ENCODE assay signal across 8 mouse cellular contexts in genomic region chr11:19020951-19021710, GRCm38 (mm10). TPM values are rescaled to one million over a fixed set of nuclear protein-coding genes. Genes with fewer than 3 reads are reported as not detected.
A peak's percentile ranks its signal among the peaks of the same experiment; 100 is the strongest.
DNase-seq lines count a peak whose midpoint lies in the region; ATAC-seq and TF ChIP-seq lines count a peak whose summit lies in the region.

No protein-coding gene starts in this region.

- no peaks in the 10 kb centered on the region for H3K9me3 ChIP-seq in heart, embryonic 14.5 days (ENCODE audit: control insufficient read depth, low read length)
- H3K9me3 ChIP-seq in limb, embryonic 14.5 days (ENCODE audit: control insufficient read depth, low read length), result no peaks in the 10 kb centered on the region
- H3K9me3 ChIP-seq in neural tube, embryonic 11.5 days (ENCODE audit: control insufficient read depth, low read length), result no peaks in the 10 kb centered on the region

- peaks cover under 1% of the 10 kb centered on the region; the same call in 1 of the 2 replicates for H3K36me3 ChIP-seq in heart, embryonic 14.5 days (ENCODE audit: control insufficient read depth, insufficient read depth, low read length)
- no peaks in the 10 kb centered on the region for H3K36me3 ChIP-seq in limb, embryonic 14.5 days (ENCODE audit: control insufficient read depth, insufficient read depth, low read length)
- H3K36me3 ChIP-seq in neural tube, embryonic 11.5 days (ENCODE audit: control insufficient read depth, insufficient read depth, low read length), result no peaks in the 10 kb centered on the region

- no peaks in the 10 kb centered on the region for H3K27me3 ChIP-seq in heart, embryonic 14.5 days (ENCODE audit: control insufficient read depth, insufficient read depth, low read length)
- H3K27me3 ChIP-seq in limb, embryonic 14.5 days (ENCODE audit: control insufficient read depth, insufficient read depth, low read length), result peaks cover 74% of the 10 kb centered on the region
- no peaks in the 10 kb centered on the region for H3K27me3 ChIP-seq in neural tube, embryonic 11.5 days (ENCODE audit: control insufficient read depth, insufficient read depth, low read length)

- peak overlapping the region; percentile 99 for H3K9ac ChIP-seq in heart, embryonic 14.5 days (ENCODE audit: low read length)
- no peak overlapping the region for H3K9ac ChIP-seq in limb, embryonic 14.5 days (ENCODE audit: low read depth, low read length, severe bottlenecking)
- peak overlapping the region; percentile 61 for H3K9ac ChIP-seq in neural tube, embryonic 11.5 days (ENCODE audit: low read length)

- H3K4me2 ChIP-seq in heart, embryonic 14.5 days (ENCODE audit: low read length), result peak overlapping the region; percentile 96
- peak overlapping the region; percentile 95 for H3K4me2 ChIP-seq in limb, embryonic 14.5 days (replicated peaks; ENCODE audit: low read depth, low read length, severe bottlenecking)
- peak overlapping the region; percentile 92 for H3K4me2 ChIP-seq in neural tube, embryonic 11.5 days (ENCODE audit: low read depth)

- H3K4me3 ChIP-seq in heart, embryonic 14.5 days (ENCODE audit: control insufficient read depth in 1 of 2, insufficient read depth in 1 of 2, low read depth in 1 of 2, low read length in 2 of 2), result peak overlapping the region; percentile 63 to 90
- H3K4me3 ChIP-seq in limb, embryonic 14.5 days (replicated peaks; ENCODE audit: low read length), result peak overlapping the region; percentile 56
- H3K4me3 ChIP-seq in neural tube, embryonic 11.5 days (ENCODE audit: low read depth, low read length), result peak overlapping the region; percentile 89

- intact Hi-C loops in left cerebral cortex, postnatal 36 days (cut with DNase I), result loop anchor here (2.0 to 10.0 kb wide), 7 partner anchors 144 to 1736 kb away; no protein-coding TSS in a partner anchor

- H3K27ac ChIP-seq in heart, embryonic 14.5 days (replicated peaks in 1 of 2; ENCODE audit: control insufficient read depth in 1 of 2, insufficient read depth in 1 of 2, low read depth in 2 of 2, low read length in 2 of 2), result peak overlapping the region; percentile 54 to 97
- H3K27ac ChIP-seq in limb, embryonic 14.5 days (replicated peaks; ENCODE audit: low read depth, low read length), result no peak overlapping the region
- H3K27ac ChIP-seq in neural tube, embryonic 11.5 days (ENCODE audit: low read depth, low read length), result peak overlapping the region; percentile 98

- whole genome bisulfite sequencing in heart, embryonic 14.5 days, result 4% methylated on average over 28 of the region's 28 CpGs
- 3% methylated on average over 28 of the region's 28 CpGs for WGBS in limb, embryonic 14.5 days
- WGBS in neural tube, embryonic 11.5 days, result under 1% methylated on average over 28 of the region's 28 CpGs

- TF ChIP-seq POLR2A in limb, embryonic 14.5 days (IDR thresholded peaks at IDR 0.05; ENCODE audit: borderline replicate concordance, extremely low read depth, insufficient read depth, insufficient read length), result no peak

- ATAC-seq in heart, embryonic 14.5 days (ENCODE audit: insufficient number of reproducible peaks, insufficient read depth, low FRiP score, low read depth), result no peak
- ATAC-seq in limb, embryonic 14.5 days (ENCODE audit: low FRiP score, low read depth), result no peak
- peak; percentile 15; the same call in 1 of the 2 replicates for ATAC-seq in neural tube, embryonic 11.5 days (ENCODE audit: insufficient read depth, low FRiP score, low TSS enrichment)

- DNase-seq in right cerebral cortex, postnatal 25 days, result peak; percentile 14
- no peak for DNase-seq in right cerebral cortex, postnatal 36 days (ENCODE audit: low spot score in 2 of 2)
- peak; percentile 78 to 81 for DNase-seq in cerebellum, postnatal 10 days
- peak; percentile 40 for DNase-seq in limb, embryonic 14.5 days (ENCODE audit: low spot score)
- DNase-seq in neural tube, embryonic 11.5 days (ENCODE audit: low spot score), result peak; percentile 72
- DNase-seq in left cerebral cortex, postnatal 36 days (ENCODE audit: low spot score in 2 of 2), result no peak
- DNase-seq in spleen, adult 18-20 months, result no peak

- peaks cover 3 to 18% of the 10 kb centered on the region in 2 experiments; a peak in 3 of 4 replicates for H3K4me1 ChIP-seq in heart, embryonic 14.5 days (ENCODE audit: control insufficient read depth in 2 of 2, insufficient read depth in 2 of 2, low read length in 2 of 2)
- peaks cover 2% of the 10 kb centered on the region; the same call in 1 of the 2 replicates for H3K4me1 ChIP-seq in limb, embryonic 14.5 days (ENCODE audit: control insufficient read depth, insufficient read depth, low read length)
- peaks cover 30% of the 10 kb centered on the region for H3K4me1 ChIP-seq in neural tube, embryonic 11.5 days (ENCODE audit: control insufficient read depth, insufficient read depth, low read length)

RNA-seq across cellular contexts. Expression of gene Meis1, which starts 2.3 kb away (rescaled TPM):
- 50.1 and 55.4 TPM in 2 replicates for polyA plus RNA-seq in heart, embryonic 14.5 days (2014; fragmentation: Nextera tagmentation; extraction: Ambion mirVana)
- 12.1 and 16.2 TPM in 2 replicates for polyA plus RNA-seq in limb, embryonic 14.5 days (2012; rRNA removed)
- 13.6 and 15.9 TPM in 2 replicates for polyA plus RNA-seq in limb, embryonic 14.5 days (2014; fragmentation: Nextera tagmentation; extraction: Ambion mirVana)
- polyA plus RNA-seq in neural tube, embryonic 11.5 days (2014; fragmentation: Nextera tagmentation; extraction: Ambion mirVana), result 183 and 189 TPM in 2 replicates
- 1 to 10 TPM; 4.6 to 7.0 TPM for total RNA-seq in left cerebral cortex, postnatal 36 days (2021)

Comparison
In these comparisons a context has a peak if more than half of its experiments do, and no peak if none do; other contexts are left out.
1. DNase-seq: peak in right cerebral cortex, postnatal 25 days (single experiment), cerebellum, postnatal 10 days (2 of 2), limb, embryonic 14.5 days (single experiment) and neural tube, embryonic 11.5 days (single experiment); none in right cerebral cortex, postnatal 36 days (0 of 2), left cerebral cortex, postnatal 36 days (0 of 2) and spleen, adult 18-20 months (0 of 2).
2. Peak in every context shown above with its lines, with median percentiles within 50 percentile points of each other: H3K4me2 ChIP-seq and H3K4me3 ChIP-seq.